Mouse (Mus musculus) limb, embryonic 14.5 days (tissue): ENCODE results near the gene Eepd1. TPM values are rescaled to one million over a fixed set of nuclear protein-coding genes. Genes with fewer than 3 reads are reported as not detected.

ENCODE experiments used
- ATAC-seq: fragments of 200-750 bp; cut with Nextera tagmentation; 2 replicates; pipeline ENCODE4 v1.8.0; 2017; ENCODE audit warnings: low read depth, moderate number of reproducible peaks, moderate TSS enrichment; ENCODE audit not compliant: low FRiP score
- DNase-seq: peaks from one replicate; pipeline ENCODE4 v3.0.0-alpha.2; 2015; ENCODE audit warnings: low spot score
- H3K27ac ChIP-seq: fragments of 300-500 bp; sonication (generic); replicated peaks from 2 replicates; pipeline ENCODE4 v1.5.1; 2014; ENCODE audit warnings: low read depth, mild to moderate bottlenecking, low read length, moderate library complexity, mixed read lengths
- H3K27me3 ChIP-seq: fragments of 300-500 bp; sonication (generic); 2 replicates; pipeline ENCODE4 v1.6.1; 2014; ENCODE audit warnings: low read length, mixed read lengths; ENCODE audit not compliant: control insufficient read depth, insufficient read depth
- H3K36me3 ChIP-seq: fragments of 300-500 bp; sonication (generic); 2 replicates; pipeline ENCODE4 v1.6.1; 2014; ENCODE audit warnings: mild to moderate bottlenecking, low read length, moderate library complexity, mixed read lengths; ENCODE audit not compliant: control insufficient read depth, insufficient read depth
- H3K4me1 ChIP-seq: fragments of 300-500 bp; sonication (generic); 2 replicates; pipeline ENCODE4 v1.6.1; 2014; ENCODE audit warnings: antibody characterized with exemption, low read length, mixed read lengths; ENCODE audit not compliant: control insufficient read depth, insufficient read depth
- H3K4me2 ChIP-seq: fragments of 300-500 bp; sonication (generic); replicated peaks from 2 replicates; pipeline ENCODE4 v1.6.1; 2014; ENCODE audit warnings: low read depth, mild to moderate bottlenecking, low read length, moderate library complexity; ENCODE audit not compliant: severe bottlenecking
- H3K4me3 ChIP-seq: fragments of 300-500 bp; sonication (generic); replicated peaks from 2 replicates; pipeline ENCODE4 v1.5.1; 2014; ENCODE audit warnings: low read length
- H3K9ac ChIP-seq: fragments of 300-500 bp; sonication (generic); 2 replicates; pipeline ENCODE4 v1.6.1; 2014; ENCODE audit warnings: mild to moderate bottlenecking, low read depth, low read length, moderate library complexity; ENCODE audit not compliant: severe bottlenecking
- H3K9me3 ChIP-seq: fragments of 300-500 bp; sonication (generic); 2 replicates; pipeline ENCODE4 v1.6.1; 2016; ENCODE audit warnings: low read length; ENCODE audit not compliant: control insufficient read depth
- POLR2A ChIP-seq: fragments of 200-500 bp; IDR thresholded peaks from 2 replicates; pipeline ENCODE4 v1.8.0; 2012; ENCODE audit warnings: inconsistent platforms, mild to moderate bottlenecking, moderate library complexity, borderline replicate concordance; ENCODE audit not compliant: insufficient read depth, insufficient read length; ENCODE audit errors: extremely low read depth
- WGBS: fragments of 180-500 bp; shearing (Covaris S2); extraction: QIAGEN DNeasy Blood & Tissue Kit; methylation state at CpG from one replicate; pipeline ENCODE4 v1.1.7; 2014; 5-methylcytosine and 5-hydroxymethylcytosine counted together
- polyA plus RNA-seq, 2 experiments: library from polyadenylated mRNA; depleted of rRNA in 1 of 2; stranded (reverse) in 1 of 2; unstranded in 1 of 2; fragments of >200 nt; fragmentation: Nextera tagmentation in 1 of 2; extraction: Ambion mirVana in 1 of 2; gene quantifications; 2 replicates each; pipeline versions ENCODE4 v1.2.1 to v1.2.3; 2012 to 2014

Eepd1 gene
- polyA plus RNA-seq, 2 experiments = 10.6 to 17.2 TPM

- DNase-seq (no peak), ATAC-seq (no peak)
- 54% methylated on average over 4 of the region's 4 CpGs for WGBS
- TF ChIP-seq POLR2A = no peak
- Histone ChIP-seq H3K4me1 (peaks cover 8% of the 10 kb centered on the region), H3K27me3 (no peaks in the 10 kb centered on the region), H3K9me3 (no peaks in the 10 kb centered on the region), H3K27ac (no peak overlapping the region), H3K36me3 (no peaks in the 10 kb centered on the region), H3K4me2 (no peak overlapping the region), H3K4me3 (no peak overlapping the region), H3K9ac (no peak overlapping the region)
These were observed 60.0 kb downstream of the Eepd1 start for GRCm38 (mm10) chr9:25541355-25541754.

DNA sequence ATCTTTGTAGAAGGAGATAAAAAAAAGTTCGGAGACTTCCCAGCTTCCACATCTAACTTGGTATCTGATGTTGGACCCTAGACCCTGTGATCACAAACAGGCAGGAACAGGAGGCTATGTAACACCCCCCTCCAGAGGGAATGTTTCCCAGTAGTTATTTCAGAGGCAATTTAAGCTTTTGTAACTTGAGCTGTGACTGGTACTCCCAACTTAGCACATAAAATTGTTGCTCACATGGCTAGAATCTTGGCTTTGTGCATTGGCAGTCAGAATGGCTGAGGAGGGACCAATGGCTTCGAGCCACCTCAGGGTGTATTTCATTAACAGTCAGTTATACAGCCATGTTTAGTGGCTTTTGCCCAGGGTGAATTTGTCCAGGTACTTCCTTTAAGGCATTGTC is 63.9 kb downstream of the Eepd1 start:
- no peak overlapping the region for H3K4me2 ChIP-seq

GRCm38 (mm10) chr9:25549130-25550060 is 68.0 kb downstream of the Eepd1 start:
- H3K4me1 ChIP-seq = peaks cover 5% of the 10 kb centered on the region
- TF ChIP-seq POLR2A = no peak
- no peak for DNase-seq
- no peaks in the 10 kb centered on the region for H3K27me3 ChIP-seq
- no peak overlapping the region for H3K9ac ChIP-seq
- no peak overlapping the region for H3K27ac ChIP-seq
- H3K36me3 ChIP-seq = no peaks in the 10 kb centered on the region
- no peak overlapping the region for H3K4me2 ChIP-seq
- H3K4me3 ChIP-seq = no peak overlapping the region
- WGBS = 75% methylated on average over 8 of the region's 8 CpGs
- no peak for ATAC-seq
- H3K9me3 ChIP-seq = no peaks in the 10 kb centered on the region

More for the DNA sequence above, 63.9 kb downstream of the Eepd1 start:
- ATAC-seq (peak; percentile 84), DNase-seq (peak; percentile 64)
- Histone ChIP-seq H3K4me3 (no peak overlapping the region), H3K36me3 (no peaks in the 10 kb centered on the region), H3K27me3 (no peaks in the 10 kb centered on the region), H3K9ac (no peak overlapping the region), H3K27ac (no peak overlapping the region), H3K4me1 (peaks cover 5% of the 10 kb centered on the region), H3K9me3 (no peaks in the 10 kb centered on the region)
- WGBS = 36% methylated on average over 2 of the region's 2 CpGs
- TF ChIP-seq POLR2A = no peak

DNA sequence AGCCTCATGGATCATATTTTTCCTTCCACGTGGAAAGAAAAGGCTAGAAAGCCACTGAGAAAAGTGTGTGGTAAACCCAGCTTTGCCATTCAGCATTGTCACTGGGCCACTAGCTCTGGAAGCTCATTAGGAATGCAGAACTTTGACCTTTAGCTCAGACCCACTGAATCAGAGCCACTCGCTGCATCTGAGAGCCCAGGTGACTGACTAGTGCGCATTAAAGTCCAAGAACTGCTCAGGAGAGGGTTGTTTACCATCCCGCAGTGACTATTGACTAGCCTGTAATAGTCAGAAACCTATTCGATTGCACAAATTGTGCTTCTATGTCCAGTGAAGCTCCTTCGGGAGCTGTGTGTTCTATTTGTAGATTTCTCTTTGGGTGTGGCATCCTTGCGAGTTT is 68.8 kb downstream of the Eepd1 start:
- no peak for ATAC-seq
- no peak for DNase-seq
- Histone ChIP-seq H3K9me3 (no peaks in the 10 kb centered on the region), H3K9ac (no peak overlapping the region), H3K4me1 (no peaks in the 10 kb centered on the region; the same call in 1 of the 2 replicates), H3K27me3 (no peaks in the 10 kb centered on the region), H3K4me3 (no peak overlapping the region), H3K27ac (no peak overlapping the region), H3K36me3 (no peaks in the 10 kb centered on the region), H3K4me2 (no peak overlapping the region)
- no peak for TF ChIP-seq POLR2A
- WGBS = 92% methylated on average over 7 of the region's 7 CpGs

- Histone ChIP-seq H3K9me3 (no peaks in the 10 kb centered on the region), H3K4me2 (no peak overlapping the region), H3K36me3 (no peaks in the 10 kb centered on the region), H3K4me3 (no peak overlapping the region), H3K27ac (no peak overlapping the region), H3K27me3 (no peaks in the 10 kb centered on the region), H3K9ac (no peak overlapping the region), H3K4me1 (no peaks in the 10 kb centered on the region; the same call in 1 of the 2 replicates)
- DNase-seq (no peak), ATAC-seq (no peak)
- 70% methylated on average over 2 of the region's 2 CpGs for WGBS
- TF ChIP-seq POLR2A = no peak
These were observed 71.2 kb downstream of the Eepd1 start for GRCm38 (mm10) chr9:25552532-25552931.
